Mouse (Mus musculus) kidney, embryonic 15.5 days (tissue): Measurements from ENCODE around the gene Btg3. TPM values are rescaled to one million over a fixed set of nuclear protein-coding genes. Genes with fewer than 3 reads are reported as not detected.

Experiments
- ATAC-seq: fragments of 200-750 bp; cut with Nextera tagmentation; replicated peaks from 2 replicates; pipeline ENCODE4 v1.8.0; 2017; ENCODE audit warnings: moderate TSS enrichment; ENCODE audit not compliant: low FRiP score
- H3K27ac ChIP-seq: fragments of 300-500 bp; sonication (generic); 2 replicates; pipeline ENCODE4 v1.5.1; 2015; ENCODE audit warnings: mild to moderate bottlenecking, inconsistent platforms
- H3K27me3 ChIP-seq: fragments of 300-500 bp; sonication (generic); 2 replicates; pipeline ENCODE4 v1.6.1; 2015; ENCODE audit warnings: inconsistent platforms
- H3K36me3 ChIP-seq: fragments of 300-500 bp; sonication (generic); 2 replicates; pipeline ENCODE4 v1.6.1; 2015; ENCODE audit warnings: inconsistent platforms
- H3K4me1 ChIP-seq: fragments of 300-500 bp; sonication (generic); 2 replicates; pipeline ENCODE4 v1.6.1; 2015; ENCODE audit warnings: inconsistent platforms
- H3K4me2 ChIP-seq: fragments of 300-500 bp; sonication (generic); 2 replicates; pipeline ENCODE4 v1.6.1; 2015; ENCODE audit warnings: moderate library complexity, mild to moderate bottlenecking, inconsistent platforms
- H3K4me3 ChIP-seq: fragments of 300-500 bp; sonication (generic); replicated peaks from 2 replicates; pipeline ENCODE4 v1.5.1; 2015; ENCODE audit warnings: mild to moderate bottlenecking, inconsistent platforms
- H3K9ac ChIP-seq: fragments of 300-500 bp; sonication (generic); 2 replicates; pipeline ENCODE4 v1.6.1; 2015; ENCODE audit warnings: mild to moderate bottlenecking, inconsistent platforms
- H3K9me3 ChIP-seq: fragments of 300-500 bp; sonication (generic); replicated peaks from 2 replicates; pipeline ENCODE4 v1.6.1; 2016; ENCODE audit warnings: inconsistent platforms
- WGBS: fragments of 180-500 bp; shearing (Covaris S2); methylation state at CpG from one replicate; pipeline ENCODE4 v1.1.7; 2015; ENCODE audit warnings: mixed read lengths; 5-methylcytosine and 5-hydroxymethylcytosine counted together
- polyA plus RNA-seq: library from polyadenylated mRNA; unstranded; fragments of >200 nt; fragmentation: Nextera tagmentation; extraction: Ambion mirVana; gene quantifications from 2 replicates; pipeline ENCODE4 v1.2.1, GENCODE M21; 2015

Gene Btg3
- polyA plus RNA-seq: 52.0 and 56.8 TPM in 2 replicates

GRCm38 (mm10) chr16:78376745-78377570 lies at the start of gene Btg3:
TSS of gene Btg3 (minus strand) at chr16:78377192.
- Histone ChIP-seq H3K9me3 (no peaks in the 10 kb centered on the region), H3K4me2 (peak within 1 kb of the TSS; percentile 87), H3K36me3 (peaks cover 11% of the 10 kb centered on the region; the same call in 1 of the 2 replicates), H3K27me3 (no peaks in the 10 kb centered on the region), H3K27ac (peak within 1 kb of the TSS; percentile 85), H3K9ac (peak within 1 kb of the TSS; percentile 93), H3K4me1 (peaks cover 17% of the 10 kb centered on the region), H3K4me3 (peak within 1 kb of the TSS; percentile 94)
- ATAC-seq: peak; percentile 98
- WGBS: 2% methylated on average over 57 of the region's 57 CpGs

GRCm38 (mm10) chr16:78417733-78418132 lies 40.7 kb upstream of the Btg3 start:
- no peaks in the 10 kb centered on the region for H3K36me3 ChIP-seq
- H3K9me3 ChIP-seq: no peaks in the 10 kb centered on the region
- no peaks in the 10 kb centered on the region for H3K27me3 ChIP-seq
- H3K27ac ChIP-seq: no peak overlapping the region
- H3K9ac ChIP-seq: no peak overlapping the region
- H3K4me1 ChIP-seq: no peaks in the 10 kb centered on the region
- no peak for ATAC-seq
- WGBS: 71% methylated on average over 10 of the region's 10 CpGs
- no peak overlapping the region for H3K4me2 ChIP-seq
- no peak overlapping the region for H3K4me3 ChIP-seq

GRCm38 (mm10) chr16:78416500-78416899 lies 39.5 kb upstream of the Btg3 start:
- 26% methylated on average over 3 of the region's 3 CpGs for WGBS
- no peaks in the 10 kb centered on the region for H3K27me3 ChIP-seq
- H3K36me3 ChIP-seq: no peaks in the 10 kb centered on the region
- ATAC-seq: no peak
- no peak overlapping the region for H3K9ac ChIP-seq
- H3K4me3 ChIP-seq: no peak overlapping the region
- no peaks in the 10 kb centered on the region for H3K9me3 ChIP-seq
- H3K27ac ChIP-seq: no peak overlapping the region
- peaks cover 5% of the 10 kb centered on the region; the same call in 1 of the 2 replicates for H3K4me1 ChIP-seq
- H3K4me2 ChIP-seq: no peak overlapping the region

GRCm38 (mm10) chr16:78409991-78410390 lies 33.0 kb upstream of the Btg3 start:
- Histone ChIP-seq H3K9ac (no peak overlapping the region), H3K4me1 (peaks cover 5% of the 10 kb centered on the region; the same call in 1 of the 2 replicates), H3K4me3 (no peak overlapping the region), H3K27ac (no peak overlapping the region), H3K9me3 (no peaks in the 10 kb centered on the region), H3K4me2 (no peak overlapping the region), H3K36me3 (no peaks in the 10 kb centered on the region), H3K27me3 (no peaks in the 10 kb centered on the region)
- no peak for ATAC-seq
- WGBS: 92% methylated on average over 10 of the region's 10 CpGs

- Histone ChIP-seq H3K9ac (no peak overlapping the region), H3K4me3 (no peak overlapping the region), H3K4me2 (no peak overlapping the region), H3K36me3 (no peaks in the 10 kb centered on the region), H3K27me3 (no peaks in the 10 kb centered on the region), H3K9me3 (no peaks in the 10 kb centered on the region), H3K27ac (no peak overlapping the region), H3K4me1 (peaks cover 5% of the 10 kb centered on the region; the same call in 1 of the 2 replicates)
- no peak for ATAC-seq
- 89% methylated on average over 6 of the region's 6 CpGs for WGBS
These were observed 30.9 kb upstream of the Btg3 start for GRCm38 (mm10) chr16:78407855-78408254.

- no peak overlapping the region for H3K4me2 ChIP-seq
- no peaks in the 10 kb centered on the region for H3K4me1 ChIP-seq
- H3K9ac ChIP-seq: no peak overlapping the region
- no peak overlapping the region for H3K4me3 ChIP-seq
- no peaks in the 10 kb centered on the region for H3K9me3 ChIP-seq
- no peak overlapping the region for H3K27ac ChIP-seq
- ATAC-seq: no peak
- WGBS: 72% methylated on average over 2 of the region's 2 CpGs
- no peaks in the 10 kb centered on the region for H3K36me3 ChIP-seq
- H3K27me3 ChIP-seq: no peaks in the 10 kb centered on the region
These were observed 29.7 kb upstream of the Btg3 start for GRCm38 (mm10) chr16:78406657-78407056.

- no peak overlapping the region for H3K27ac ChIP-seq
- 62% methylated on average over 2 of the region's 2 CpGs for WGBS
- no peaks in the 10 kb centered on the region for H3K27me3 ChIP-seq
- H3K4me3 ChIP-seq: no peak overlapping the region
- no peaks in the 10 kb centered on the region for H3K36me3 ChIP-seq
- no peaks in the 10 kb centered on the region for H3K4me1 ChIP-seq
- H3K9me3 ChIP-seq: no peaks in the 10 kb centered on the region
- ATAC-seq: no peak
- H3K4me2 ChIP-seq: no peak overlapping the region
- no peak overlapping the region for H3K9ac ChIP-seq
These were observed 25.3 kb upstream of the Btg3 start for GRCm38 (mm10) chr16:78402316-78402715.

- H3K27ac ChIP-seq: no peak overlapping the region
- H3K4me1 ChIP-seq: no peaks in the 10 kb centered on the region
- no peak overlapping the region for H3K4me3 ChIP-seq
- no peak for ATAC-seq
- no peaks in the 10 kb centered on the region for H3K9me3 ChIP-seq
- WGBS: 88% methylated on average over 3 of the region's 3 CpGs
- no peak overlapping the region for H3K9ac ChIP-seq
- no peaks in the 10 kb centered on the region for H3K27me3 ChIP-seq
- H3K4me2 ChIP-seq: no peak overlapping the region
- no peaks in the 10 kb centered on the region for H3K36me3 ChIP-seq
These were observed 22.4 kb upstream of the Btg3 start for GRCm38 (mm10) chr16:78399423-78399822.

GRCm38 (mm10) chr16:78398734-78399133 lies 21.7 kb upstream of the Btg3 start:
- Histone ChIP-seq H3K4me3 (no peak overlapping the region), H3K27me3 (no peaks in the 10 kb centered on the region), H3K9ac (no peak overlapping the region), H3K4me1 (no peaks in the 10 kb centered on the region), H3K4me2 (no peak overlapping the region), H3K36me3 (no peaks in the 10 kb centered on the region), H3K9me3 (no peaks in the 10 kb centered on the region), H3K27ac (no peak overlapping the region)
- WGBS: 86% methylated on average over 6 of the region's 6 CpGs
- no peak for ATAC-seq

- Histone ChIP-seq H3K9me3 (no peaks in the 10 kb centered on the region), H3K27me3 (no peaks in the 10 kb centered on the region), H3K4me1 (no peaks in the 10 kb centered on the region), H3K27ac (no peak overlapping the region), H3K9ac (no peak overlapping the region), H3K36me3 (no peaks in the 10 kb centered on the region), H3K4me3 (no peak overlapping the region), H3K4me2 (no peak overlapping the region)
- WGBS: 67% methylated on average over 2 of the region's 2 CpGs
- ATAC-seq: no peak
These were observed 14.4 kb upstream of the Btg3 start for GRCm38 (mm10) chr16:78391354-78391753.

- Histone ChIP-seq H3K4me2 (no peak overlapping the region), H3K9ac (no peak overlapping the region), H3K4me1 (no peaks in the 10 kb centered on the region), H3K27ac (no peak overlapping the region), H3K9me3 (no peaks in the 10 kb centered on the region), H3K27me3 (no peaks in the 10 kb centered on the region), H3K4me3 (no peak overlapping the region), H3K36me3 (no peaks in the 10 kb centered on the region)
- 84% methylated on average over 3 of the region's 3 CpGs for WGBS
- no peak for ATAC-seq
These were observed 13.0 kb upstream of the Btg3 start for GRCm38 (mm10) chr16:78389986-78390385.

GRCm38 (mm10) chr16:78389122-78389521 lies 12.1 kb upstream of the Btg3 start:
- Histone ChIP-seq H3K9me3 (no peaks in the 10 kb centered on the region), H3K9ac (no peak overlapping the region), H3K36me3 (no peaks in the 10 kb centered on the region), H3K27ac (no peak overlapping the region), H3K4me1 (no peaks in the 10 kb centered on the region), H3K4me3 (no peak overlapping the region), H3K4me2 (no peak overlapping the region), H3K27me3 (no peaks in the 10 kb centered on the region)
- WGBS: 75% methylated on average over 4 of the region's 4 CpGs
- no peak for ATAC-seq
